Mouse (Mus musculus) cerebellum, adult 11-12 months (tissue): ENCODE data around the gene Csf2rb.
"Not testable (repeated sequence)": the region's sequence is repeated elsewhere in the genome, so short reads cannot be mapped to it uniquely, and the experiment has no call there.

ENCODE experiments used
- DNase-seq: peaks from one replicate; pipeline ENCODE4 v3.0.0; 2022

Csf2rb gene

GRCm38 (mm10) chr15:78327753-78328341 is 2.3 kb downstream of the Csf2rb start:
- not testable (repeated sequence) for DNase-seq

DNA sequence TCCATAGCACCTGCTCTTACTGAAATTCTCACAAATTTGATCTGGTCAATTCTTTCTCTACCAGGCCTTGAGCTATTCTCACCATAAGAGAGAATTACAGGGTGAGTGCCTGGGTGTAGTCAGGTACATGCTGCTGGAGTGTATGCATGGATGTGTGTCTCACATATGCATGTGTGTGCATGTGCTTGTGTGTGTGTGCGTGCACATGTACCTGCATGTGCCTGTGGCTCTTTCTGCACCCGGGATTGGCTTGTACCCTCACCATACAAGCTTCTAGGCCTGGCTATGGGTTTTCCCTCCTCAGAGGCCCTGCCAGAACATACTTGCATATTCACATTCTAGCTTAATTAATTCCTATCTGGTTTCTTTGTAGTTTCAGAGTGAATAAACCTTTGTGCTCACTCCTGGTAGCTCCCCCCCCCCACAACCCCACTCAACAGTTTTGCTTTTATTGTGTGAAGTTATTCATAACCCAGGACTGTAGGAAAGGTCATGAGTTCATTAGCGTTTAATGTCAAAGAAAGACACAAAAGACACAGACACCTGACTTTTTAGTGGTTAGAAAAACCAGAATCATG is 3.1 kb downstream of the Csf2rb start:
- no peak for DNase-seq

GRCm38 (mm10) chr15:78329972-78330371 is 4.4 kb downstream of the Csf2rb start:
- not testable (repeated sequence) for DNase-seq

DNA sequence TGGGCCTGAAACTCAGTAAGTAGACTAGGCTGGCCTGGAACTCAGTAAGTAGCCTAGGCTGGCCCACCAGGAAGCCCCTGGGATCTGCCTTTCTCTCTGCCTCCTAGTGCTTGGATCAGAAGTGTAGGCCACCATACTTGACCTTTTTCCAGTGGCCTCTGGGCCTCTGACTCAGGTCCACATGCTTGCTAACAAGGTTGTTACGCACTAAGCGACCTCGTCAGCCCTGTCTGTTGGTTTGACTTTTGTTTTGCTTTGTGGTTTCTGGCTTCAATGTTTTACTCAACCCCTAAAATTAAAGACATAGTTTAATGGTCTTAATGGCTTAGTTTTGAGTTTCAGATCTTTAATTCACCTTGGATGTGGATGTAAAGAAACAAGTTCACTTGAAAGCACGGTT is 5.2 kb downstream of the Csf2rb start:
- DNase-seq: no peak

GRCm38 (mm10) chr15:78331523-78332340 is 6.2 kb downstream of the Csf2rb start:
- no peak for DNase-seq

GRCm38 (mm10) chr15:78332981-78333380 is 7.4 kb downstream of the Csf2rb start:
- no peak for DNase-seq

DNA sequence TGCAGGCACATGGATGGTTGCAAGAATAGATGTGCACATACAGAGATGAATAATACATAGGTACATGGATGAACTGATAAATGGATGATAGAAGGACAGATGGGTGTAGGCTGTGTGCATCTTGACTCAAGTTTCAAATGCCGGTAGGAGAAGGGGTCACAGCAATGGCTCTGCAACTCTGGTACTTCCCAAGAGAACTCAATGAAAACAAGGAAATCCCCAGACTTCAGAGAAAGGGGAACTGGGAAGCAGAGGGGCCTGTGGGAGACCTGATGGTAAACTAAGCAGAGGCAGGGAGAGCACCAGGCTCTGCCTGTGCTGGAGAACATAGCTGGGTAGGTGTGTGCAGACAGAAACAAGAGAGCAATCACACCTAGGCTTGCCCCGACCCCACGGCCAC is 8.8 kb downstream of the Csf2rb start:
- DNase-seq: no peak

GRCm38 (mm10) chr15:78339627-78340423 is 14.3 kb downstream of the Csf2rb start:
- DNase-seq: peak; percentile 32

DNA sequence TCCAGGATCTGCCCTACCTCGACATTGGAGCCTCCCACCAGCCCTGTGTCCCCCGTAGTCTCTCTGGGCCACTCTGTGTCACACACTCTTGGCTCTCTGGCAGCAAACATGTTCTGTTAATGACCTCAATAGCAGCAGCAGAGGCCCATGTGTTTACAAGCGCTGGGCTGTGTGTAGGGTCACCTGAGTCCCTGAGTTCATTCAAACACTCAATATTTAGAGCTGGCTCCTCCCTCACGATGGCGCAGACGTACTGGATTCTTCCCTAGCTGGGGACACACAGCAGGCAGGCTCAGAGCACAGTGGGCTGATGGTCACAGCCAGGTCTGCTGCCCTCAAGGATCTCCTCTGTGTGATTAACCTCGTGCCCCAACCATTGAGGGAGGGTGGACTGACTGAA is 15.4 kb downstream of the Csf2rb start:
- DNase-seq: not testable (repeated sequence)

- no peak for DNase-seq
Measured at GRCm38 (mm10) chr15:78343683-78344082, 18.1 kb downstream of the Csf2rb start.

DNA sequence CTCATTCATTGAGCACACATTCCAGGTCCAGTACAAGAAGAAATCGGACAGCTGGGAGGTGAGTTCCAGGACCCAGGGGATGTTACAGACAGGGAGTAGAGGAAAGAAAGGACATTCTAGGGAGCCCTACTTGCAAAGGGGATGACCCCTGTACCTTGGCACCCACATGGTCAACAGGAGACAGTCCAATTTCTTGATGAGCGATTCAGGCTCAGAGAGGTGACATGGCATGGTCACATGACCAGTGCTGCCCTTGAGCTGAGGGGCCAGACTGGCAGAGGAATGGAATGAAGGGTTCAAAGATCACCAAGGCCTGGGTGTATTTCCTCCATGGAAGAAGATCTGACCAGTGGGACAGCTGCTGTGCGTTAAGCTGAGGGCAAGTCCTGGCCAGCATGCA is 19.0 kb downstream of the Csf2rb start:
- no peak for DNase-seq

- DNase-seq: no peak
Measured at GRCm38 (mm10) chr15:78351586-78352165, 26.1 kb downstream of the Csf2rb start.

- no peak for DNase-seq
Measured at GRCm38 (mm10) chr15:78354958-78355357, 29.4 kb downstream of the Csf2rb start.

- DNase-seq: no peak
Measured at GRCm38 (mm10) chr15:78355548-78355947, 30.0 kb downstream of the Csf2rb start.

GRCm38 (mm10) chr15:78365916-78366315 is 40.4 kb downstream of the Csf2rb start:
- no peak for DNase-seq

DNA sequence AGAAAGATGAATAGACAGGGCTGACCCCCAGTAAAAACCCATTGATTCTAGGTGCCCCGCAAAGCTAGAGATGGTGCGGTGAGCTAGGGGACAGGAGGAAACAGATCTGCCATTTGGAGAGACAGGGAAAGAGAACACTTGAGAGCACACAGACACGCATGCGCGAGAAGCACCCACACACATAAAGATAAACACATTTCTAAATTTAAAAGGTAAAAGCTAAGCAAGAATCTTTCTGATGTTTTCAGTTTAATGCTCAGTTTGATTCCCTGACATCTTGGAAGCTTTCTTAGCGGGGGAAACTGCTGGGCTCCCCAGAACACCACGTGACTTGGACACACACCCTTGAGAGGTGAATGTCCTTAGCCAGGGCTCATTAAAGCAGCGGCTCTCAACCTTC is 41.3 kb downstream of the Csf2rb start:
- no peak for DNase-seq

GRCm38 (mm10) chr15:78367811-78368210 is 42.3 kb downstream of the Csf2rb start:
- no peak for DNase-seq

GRCm38 (mm10) chr15:78368926-78369346 is 43.4 kb downstream of the Csf2rb start:
- DNase-seq: no peak

DNA sequence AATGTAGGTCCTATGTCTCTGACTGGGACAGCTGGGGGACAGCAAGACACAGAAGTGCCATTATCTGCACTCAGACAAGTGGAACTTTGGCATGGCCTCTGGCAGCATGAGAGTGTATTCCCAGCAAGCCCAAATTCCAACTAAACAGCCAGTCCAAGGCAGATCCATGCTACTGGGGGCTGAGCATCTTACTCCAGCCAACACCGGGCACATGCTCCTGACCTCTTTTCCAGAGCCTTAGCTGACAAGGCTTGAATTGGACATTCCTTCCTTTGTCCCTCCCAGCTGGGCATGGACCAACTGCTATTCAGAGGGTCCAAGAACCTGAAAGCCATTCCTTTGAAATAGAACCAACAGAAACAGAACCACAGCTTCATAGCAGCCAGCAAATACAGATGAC is 44.1 kb downstream of the Csf2rb start:
- DNase-seq: peak; percentile 31

- no peak for DNase-seq
Measured at GRCm38 (mm10) chr15:78372796-78373195, 47.2 kb downstream of the Csf2rb start.

DNA sequence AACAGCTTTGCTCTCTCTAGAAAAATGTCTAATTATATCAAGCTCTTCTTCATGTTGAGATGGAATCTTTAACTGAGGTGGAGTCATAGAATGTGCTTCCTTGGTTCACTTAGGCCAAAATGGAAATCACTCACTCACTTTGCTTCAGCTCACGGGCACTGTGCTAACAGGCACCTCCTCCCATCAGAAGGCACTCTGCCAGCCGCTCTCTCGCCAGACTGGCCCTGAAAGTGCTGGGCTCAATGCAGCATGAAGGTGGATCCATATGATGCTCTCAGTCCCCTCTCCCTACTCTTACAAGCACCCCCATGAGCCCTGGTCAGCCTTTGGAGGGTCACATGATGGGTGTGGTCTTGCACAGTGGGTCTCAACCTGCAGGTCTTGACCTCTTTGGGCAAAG is 48.7 kb downstream of the Csf2rb start:
- no peak for DNase-seq

DNA sequence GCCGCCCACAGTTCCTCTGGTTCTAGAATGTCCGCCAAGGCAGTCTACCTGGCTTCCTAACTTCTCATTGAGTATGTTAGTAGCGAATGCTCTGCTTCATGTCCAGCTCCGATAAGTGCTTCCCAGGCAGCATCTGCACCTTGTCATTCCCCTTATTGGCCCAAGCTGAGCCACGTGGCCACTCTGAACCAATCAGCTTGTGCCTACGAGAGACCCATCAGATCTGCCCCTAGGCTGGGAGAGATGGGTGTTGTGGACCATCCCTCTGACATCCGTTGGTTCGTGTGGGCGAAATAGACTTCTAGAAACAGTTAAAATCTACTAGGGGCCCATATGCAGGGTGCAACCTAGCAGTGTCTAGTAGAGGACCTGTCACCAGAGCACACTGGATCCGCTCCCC is 52.3 kb downstream of the Csf2rb start:
- no peak for DNase-seq

DNA sequence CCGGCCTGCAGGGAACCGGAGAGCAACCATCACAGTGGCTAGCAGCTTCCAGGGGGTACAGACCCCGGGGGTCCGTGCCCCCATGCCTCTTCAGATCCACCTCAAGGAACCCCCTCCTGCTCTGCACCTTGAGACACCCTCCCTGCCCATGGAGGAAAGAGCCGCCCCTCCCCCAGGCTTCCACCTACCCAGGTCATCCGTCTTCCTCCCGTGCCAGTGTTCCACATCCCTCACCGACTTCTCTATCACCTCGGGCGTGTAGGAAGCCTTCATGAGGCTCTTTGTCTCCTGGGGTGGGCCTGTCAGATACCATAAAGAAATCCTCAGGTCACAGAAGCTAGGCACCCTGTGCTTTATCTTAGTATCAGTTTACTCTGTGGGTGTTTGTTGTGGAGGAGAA is 53.0 kb downstream of the Csf2rb start:
- DNase-seq: no peak
